Mouse (Mus musculus) midbrain, embryonic 16.5 days (tissue): ENCODE results near the gene Ndufaf2. TPM values are rescaled to one million over a fixed set of nuclear protein-coding genes. Genes with fewer than 3 reads are reported as not detected.

Source experiments
- ATAC-seq: fragments of 200-750 bp; cut with Nextera tagmentation; 2 replicates; pipeline ENCODE4 v1.8.0; 2017; ENCODE audit warnings: moderate TSS enrichment
- H3K27ac ChIP-seq: fragments of 300-500 bp; sonication (generic); 2 replicates; pipeline ENCODE4 v1.5.1; 2014; ENCODE audit warnings: mild to moderate bottlenecking, low read length, mixed read lengths
- H3K27me3 ChIP-seq: fragments of 300-500 bp; sonication (generic); 2 replicates; pipeline ENCODE4 v1.6.1; 2014; ENCODE audit warnings: low read depth, low read length, mixed read lengths; ENCODE audit not compliant: control insufficient read depth, insufficient read depth
- H3K36me3 ChIP-seq: fragments of 300-500 bp; sonication (generic); 2 replicates; pipeline ENCODE4 v1.6.1; 2014; ENCODE audit warnings: mild to moderate bottlenecking, low read length, moderate library complexity, mixed read lengths; ENCODE audit not compliant: control insufficient read depth, insufficient read depth
- H3K4me1 ChIP-seq: fragments of 300-500 bp; sonication (generic); 2 replicates; pipeline ENCODE4 v1.6.1; 2014; ENCODE audit warnings: mild to moderate bottlenecking, low read length, mixed read lengths; ENCODE audit not compliant: control insufficient read depth, insufficient read depth
- H3K4me2 ChIP-seq: fragments of 300-500 bp; sonication (generic); 2 replicates; pipeline ENCODE4 v1.6.1; 2014; ENCODE audit warnings: mild to moderate bottlenecking, low read length, mixed read lengths
- H3K4me3 ChIP-seq: fragments of 300-500 bp; sonication (generic); 2 replicates; pipeline ENCODE4 v1.5.1; 2014; ENCODE audit warnings: low read depth, mild to moderate bottlenecking, low read length, moderate library complexity, mixed read lengths
- H3K9ac ChIP-seq: fragments of 300-500 bp; sonication (generic); 2 replicates; pipeline ENCODE4 v1.6.1; 2014; ENCODE audit warnings: low read depth, low read length, mixed read lengths
- H3K9me3 ChIP-seq: fragments of 300-500 bp; sonication (generic); replicated peaks from 2 replicates; pipeline ENCODE4 v1.6.1; 2014; ENCODE audit warnings: mild to moderate bottlenecking, low read length, mixed read lengths; ENCODE audit not compliant: control insufficient read depth, poor library complexity, severe bottlenecking
- WGBS: fragments of 180-500 bp; shearing (Covaris S2); extraction: QIAGEN DNeasy Blood & Tissue Kit; methylation state at CpG from one replicate; pipeline ENCODE4 v1.1.7; 2014; 5-methylcytosine and 5-hydroxymethylcytosine counted together
- polyA plus RNA-seq: library from polyadenylated mRNA; unstranded; fragments of >200 nt; fragmentation: Nextera tagmentation; extraction: Ambion mirVana; gene quantifications from 2 replicates; pipeline ENCODE4 v1.2.1, GENCODE M21; 2015

Ndufaf2 gene
- polyA plus RNA-seq, 1 experiment from 2014 or later, result 68.5 TPM

- Histone ChIP-seq H3K27me3 (no peaks in the 10 kb centered on the region), H3K4me1 (peaks cover 6% of the 10 kb centered on the region; the same call in 1 of the 2 replicates), H3K4me2 (no peak overlapping the region), H3K36me3 (no peaks in the 10 kb centered on the region), H3K4me3 (no peak overlapping the region), H3K27ac (no peak overlapping the region), H3K9me3 (no peaks in the 10 kb centered on the region), H3K9ac (no peak overlapping the region)
- no peak for ATAC-seq
- WGBS, result 56% methylated on average over 1 of the region's 1 CpGs
Measured at GRCm38 (mm10) chr13:108127883-108128282, 30.5 kb downstream of the Ndufaf2 start.

GRCm38 (mm10) chr13:108127130-108127529 is 31.3 kb downstream of the Ndufaf2 start:
- no peaks in the 10 kb centered on the region for H3K27me3 ChIP-seq
- H3K4me1 ChIP-seq, result peaks cover 10% of the 10 kb centered on the region
- no peaks in the 10 kb centered on the region for H3K36me3 ChIP-seq
- 0% methylated on average over 1 of the region's 1 CpGs for WGBS
- H3K9ac ChIP-seq, result no peak overlapping the region
- ATAC-seq, result no peak
- H3K4me3 ChIP-seq, result no peak overlapping the region
- no peak overlapping the region for H3K27ac ChIP-seq
- H3K9me3 ChIP-seq, result no peaks in the 10 kb centered on the region
- no peak overlapping the region for H3K4me2 ChIP-seq

GRCm38 (mm10) chr13:108126246-108126645 is 32.2 kb downstream of the Ndufaf2 start:
- H3K9me3 ChIP-seq, result no peaks in the 10 kb centered on the region
- no peak overlapping the region for H3K4me3 ChIP-seq
- no peaks in the 10 kb centered on the region for H3K36me3 ChIP-seq
- ATAC-seq, result no peak
- 96% methylated on average over 2 of the region's 2 CpGs for WGBS
- no peaks in the 10 kb centered on the region for H3K27me3 ChIP-seq
- H3K27ac ChIP-seq, result no peak overlapping the region
- peaks cover 10% of the 10 kb centered on the region for H3K4me1 ChIP-seq
- H3K4me2 ChIP-seq, result no peak overlapping the region
- no peak overlapping the region for H3K9ac ChIP-seq

GRCm38 (mm10) chr13:108124096-108124495 is 34.3 kb downstream of the Ndufaf2 start:
- WGBS, result 59% methylated on average over 11 of the region's 11 CpGs
- H3K4me1 ChIP-seq, result peaks cover 10% of the 10 kb centered on the region
- no peaks in the 10 kb centered on the region for H3K9me3 ChIP-seq
- no peak for ATAC-seq
- no peaks in the 10 kb centered on the region for H3K36me3 ChIP-seq
- no peak overlapping the region for H3K4me3 ChIP-seq
- H3K9ac ChIP-seq, result peak overlapping the region; percentile 10; the same call in 1 of the 2 replicates
- H3K27ac ChIP-seq, result peak overlapping the region; percentile 22; the same call in 1 of the 2 replicates
- H3K4me2 ChIP-seq, result peak overlapping the region; percentile 21; the same call in 1 of the 2 replicates
- H3K27me3 ChIP-seq, result no peaks in the 10 kb centered on the region

- peak overlapping the region; percentile 22; the same call in 1 of the 2 replicates for H3K9ac ChIP-seq
- H3K36me3 ChIP-seq, result no peaks in the 10 kb centered on the region
- H3K9me3 ChIP-seq, result no peaks in the 10 kb centered on the region
- no peaks in the 10 kb centered on the region for H3K27me3 ChIP-seq
- H3K4me2 ChIP-seq, result peak overlapping the region; percentile 33
- H3K4me1 ChIP-seq, result peaks cover 10% of the 10 kb centered on the region
- H3K4me3 ChIP-seq, result 0 out of 2 replicates have a peak overlapping the region, but pooled peaks have one; percentile 1
- ATAC-seq, result peak; percentile 34
- 10% methylated on average over 15 of the region's 15 CpGs for WGBS
- H3K27ac ChIP-seq, result peak overlapping the region; percentile 23
Measured at GRCm38 (mm10) chr13:108123109-108123723, 35.2 kb downstream of the Ndufaf2 start.

- H3K4me3 ChIP-seq, result no peak overlapping the region
- H3K9ac ChIP-seq, result no peak overlapping the region
- H3K27ac ChIP-seq, result no peak overlapping the region
- H3K27me3 ChIP-seq, result no peaks in the 10 kb centered on the region
- peaks cover 10% of the 10 kb centered on the region for H3K4me1 ChIP-seq
- no peaks in the 10 kb centered on the region for H3K36me3 ChIP-seq
- H3K4me2 ChIP-seq, result no peak overlapping the region
- WGBS, result 82% methylated on average over 9 of the region's 9 CpGs
- no peak for ATAC-seq
- no peaks in the 10 kb centered on the region for H3K9me3 ChIP-seq
Measured at GRCm38 (mm10) chr13:108119411-108120310, 38.8 kb downstream of the Ndufaf2 start.

- Histone ChIP-seq H3K36me3 (no peaks in the 10 kb centered on the region), H3K27ac (no peak overlapping the region), H3K4me1 (peaks cover 8% of the 10 kb centered on the region), H3K4me2 (no peak overlapping the region), H3K27me3 (no peaks in the 10 kb centered on the region), H3K4me3 (no peak overlapping the region), H3K9ac (no peak overlapping the region), H3K9me3 (no peaks in the 10 kb centered on the region)
- WGBS, result 63% methylated on average over 1 of the region's 1 CpGs
- ATAC-seq, result no peak
Measured at GRCm38 (mm10) chr13:108118188-108118587, 40.2 kb downstream of the Ndufaf2 start.

- no peak for ATAC-seq
- no peaks in the 10 kb centered on the region for H3K27me3 ChIP-seq
- no peaks in the 10 kb centered on the region for H3K9me3 ChIP-seq
- peaks cover 3% of the 10 kb centered on the region for H3K4me1 ChIP-seq
- no peak overlapping the region for H3K27ac ChIP-seq
- no peak overlapping the region for H3K4me2 ChIP-seq
- H3K4me3 ChIP-seq, result no peak overlapping the region
- no peaks in the 10 kb centered on the region for H3K36me3 ChIP-seq
- H3K9ac ChIP-seq, result no peak overlapping the region
Measured at GRCm38 (mm10) chr13:108117654-108118053, 40.8 kb downstream of the Ndufaf2 start.

- Histone ChIP-seq H3K9me3 (no peaks in the 10 kb centered on the region), H3K27ac (no peak overlapping the region), H3K4me1 (0 out of 2 replicates have a peak, but pooled peaks cover 2% of the 10 kb centered on the region), H3K36me3 (no peaks in the 10 kb centered on the region), H3K9ac (no peak overlapping the region), H3K4me2 (no peak overlapping the region), H3K4me3 (no peak overlapping the region), H3K27me3 (no peaks in the 10 kb centered on the region)
- WGBS, result 60% methylated on average over 3 of the region's 3 CpGs
- ATAC-seq, result no peak
Measured at GRCm38 (mm10) chr13:108114257-108114656, 44.2 kb downstream of the Ndufaf2 start.
